Mouse (Mus musculus) cerebellum, adult 2 months (tissue): Measurements from ENCODE around the gene Ush2a. TPM values are rescaled to one million over a fixed set of nuclear protein-coding genes. Genes with fewer than 3 reads are reported as not detected.

ENCODE experiments used
- DNase-seq, 2 experiments: peaks; one replicate each; pipeline ENCODE4 v3.0.0; 2021
- H3K27ac ChIP-seq: fragments of 200-500 bp; 2 replicates; pipeline ENCODE4 v1.5.1; 2012; ENCODE audit warnings: low read length, control low read depth, inconsistent platforms; ENCODE audit not compliant: insufficient read depth
- H3K27me3 ChIP-seq: fragments of 200-500 bp; 2 replicates; pipeline ENCODE4 v1.6.1; 2012; ENCODE audit warnings: inconsistent platforms, mild to moderate bottlenecking, low read length, moderate library complexity; ENCODE audit not compliant: control insufficient read depth, insufficient read depth
- H3K4me1 ChIP-seq: fragments of 200-500 bp; 2 replicates; pipeline ENCODE4 v1.6.1; 2011; ENCODE audit warnings: low read length; ENCODE audit not compliant: control insufficient read depth, insufficient read depth
- H3K4me3 ChIP-seq: fragments of 200-500 bp; replicated peaks from 2 replicates; pipeline ENCODE3; 2011; ENCODE audit warnings: mild to moderate bottlenecking, low read depth, low read length, control low read depth; ENCODE audit not compliant: insufficient read depth
- CTCF ChIP-seq: fragments of 200-500 bp; IDR thresholded peaks from 2 replicates; pipeline ENCODE4 v1.5.1; 2011; ENCODE audit warnings: low read depth, mild to moderate bottlenecking, control low read depth, low read length, moderate library complexity, borderline replicate concordance; ENCODE audit not compliant: insufficient read depth
- POLR2A ChIP-seq: fragments of 200-500 bp; IDR thresholded peaks from 2 replicates; pipeline ENCODE4 v1.6.1; 2011; ENCODE audit warnings: low read length, control low read depth, borderline replicate concordance; ENCODE audit not compliant: insufficient read depth
- WGBS: fragments of 180-500 bp; shearing (Covaris S2); methylation state at CpG from one replicate; pipeline ENCODE4 v1.1.7; 2018; 5-methylcytosine and 5-hydroxymethylcytosine counted together
- polyA plus RNA-seq: library from polyadenylated mRNA; depleted of rRNA; stranded (reverse); fragments of >200 nt; gene quantifications from 2 replicates; pipeline ENCODE4 v1.2.3, GENCODE M21; 2012

The Ush2a gene
- polyA plus RNA-seq, 1 experiment: 0.07 TPM

GRCm38 (mm10) chr1:188678189-188678588 lies 416.4 kb downstream of the Ush2a start:
- 66% methylated on average over 8 of the region's 8 CpGs for WGBS
- Histone ChIP-seq H3K4me3 (no peak overlapping the region), H3K4me1 (no peaks in the 10 kb centered on the region), H3K27ac (no peak overlapping the region), H3K27me3 (no peaks in the 10 kb centered on the region)
- DNase-seq: no peak
- no peak for TF ChIP-seq CTCF
- no peak for TF ChIP-seq POLR2A

- no peak for DNase-seq
- Histone ChIP-seq H3K27ac (no peak overlapping the region), H3K4me3 (no peak overlapping the region), H3K4me1 (no peaks in the 10 kb centered on the region), H3K27me3 (no peaks in the 10 kb centered on the region)
- 96% methylated on average over 14 of the region's 14 CpGs for WGBS
- no peak for TF ChIP-seq CTCF
- TF ChIP-seq POLR2A: no peak
These were observed 424.5 kb downstream of the Ush2a start for GRCm38 (mm10) chr1:188686362-188686761.

GRCm38 (mm10) chr1:188696295-188696694 lies 434.5 kb downstream of the Ush2a start:
- no peak for DNase-seq
- WGBS: 87% methylated on average over 2 of the region's 2 CpGs
- no peak for TF ChIP-seq CTCF
- no peak overlapping the region for H3K4me3 ChIP-seq
- H3K27me3 ChIP-seq: no peaks in the 10 kb centered on the region
- H3K4me1 ChIP-seq: no peaks in the 10 kb centered on the region
- H3K27ac ChIP-seq: no peak overlapping the region

GRCm38 (mm10) chr1:188708176-188708575 lies 446.4 kb downstream of the Ush2a start:
- no peak for DNase-seq
- H3K27me3 ChIP-seq: no peaks in the 10 kb centered on the region; the same call in 1 of the 2 replicates
- no peak overlapping the region for H3K27ac ChIP-seq
- no peaks in the 10 kb centered on the region for H3K4me1 ChIP-seq
- 81% methylated on average over 4 of the region's 4 CpGs for WGBS
- H3K4me3 ChIP-seq: no peak overlapping the region
- TF ChIP-seq POLR2A (no peak), CTCF (no peak)

GRCm38 (mm10) chr1:188708694-188709093 lies 446.9 kb downstream of the Ush2a start:
- Histone ChIP-seq H3K27me3 (no peaks in the 10 kb centered on the region; the same call in 1 of the 2 replicates), H3K27ac (no peak overlapping the region), H3K4me1 (no peaks in the 10 kb centered on the region), H3K4me3 (no peak overlapping the region)
- no peak for DNase-seq
- TF ChIP-seq CTCF (no peak), POLR2A (no peak)
- 44% methylated on average over 10 of the region's 10 CpGs for WGBS

- Histone ChIP-seq H3K27ac (no peak overlapping the region), H3K4me1 (no peaks in the 10 kb centered on the region; the same call in 1 of the 2 replicates), H3K4me3 (peak overlapping the region; percentile 2), H3K27me3 (no peaks in the 10 kb centered on the region; the same call in 1 of the 2 replicates)
- DNase-seq: peak in 1 of 2 experiments; percentile 9
- TF ChIP-seq CTCF (no peak), POLR2A (no peak)
- 25% methylated on average over 18 of the region's 18 CpGs for WGBS
These were observed 452.3 kb downstream of the Ush2a start for GRCm38 (mm10) chr1:188714131-188714530.

- WGBS: 57% methylated on average over 7 of the region's 7 CpGs
- no peak for DNase-seq
- no peaks in the 10 kb centered on the region; the same call in 1 of the 2 replicates for H3K4me1 ChIP-seq
- no peak overlapping the region for H3K27ac ChIP-seq
- no peak overlapping the region for H3K4me3 ChIP-seq
- H3K27me3 ChIP-seq: no peaks in the 10 kb centered on the region; the same call in 1 of the 2 replicates
- TF ChIP-seq CTCF (no peak), POLR2A (no peak)
These were observed 453.1 kb downstream of the Ush2a start for GRCm38 (mm10) chr1:188714941-188715340.

- TF ChIP-seq POLR2A (no peak), CTCF (no peak)
- no peaks in the 10 kb centered on the region; the same call in 1 of the 2 replicates for H3K4me1 ChIP-seq
- no peak for DNase-seq
- no peaks in the 10 kb centered on the region for H3K27me3 ChIP-seq
- WGBS: 68% methylated on average over 3 of the region's 3 CpGs
- no peak overlapping the region for H3K27ac ChIP-seq
- no peak overlapping the region for H3K4me3 ChIP-seq
These were observed 455.1 kb downstream of the Ush2a start for GRCm38 (mm10) chr1:188716886-188717285.
